Mouse (Mus musculus) embryo, embryonic 10.5 days (tissue): ENCODE data around the gene Lmod3.
A peak's percentile ranks its signal among the peaks of the same experiment; 100 is the strongest.

Experiments
- DNase-seq: peaks from one replicate; pipeline ENCODE4 v3.0.0-alpha.2; 2015; ENCODE audit warnings: low spot score

Gene Lmod3

DNA sequence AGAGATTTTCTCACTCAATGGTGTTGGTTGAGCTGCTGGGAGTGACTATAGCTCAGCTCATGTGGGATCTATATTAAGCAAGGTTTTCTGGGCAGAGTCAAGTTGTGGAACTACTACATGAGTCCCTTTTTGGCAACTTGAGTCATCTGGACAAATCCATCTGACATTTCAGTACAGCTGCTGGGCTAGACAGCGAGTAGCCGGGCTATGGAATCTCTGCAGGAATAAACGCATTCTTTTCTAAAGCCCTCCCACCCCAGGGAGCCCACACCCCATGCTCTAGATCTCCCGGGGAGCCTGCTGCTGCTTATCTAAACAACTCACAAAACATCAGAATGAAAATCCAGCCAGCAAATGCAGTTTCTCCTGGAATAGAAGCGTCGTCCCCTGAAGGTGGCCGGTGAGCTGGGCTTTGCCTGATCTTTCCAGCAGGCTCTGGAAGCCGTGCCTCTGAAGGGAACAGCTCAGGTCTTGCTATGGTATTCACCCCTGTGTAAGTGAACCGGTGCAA is at the start of gene Lmod3:
Gene Lmod3 (minus strand): TSS at position 49 of the 511 bp plus-strand sequence.
- peak; percentile 14 for DNase-seq

DNA sequence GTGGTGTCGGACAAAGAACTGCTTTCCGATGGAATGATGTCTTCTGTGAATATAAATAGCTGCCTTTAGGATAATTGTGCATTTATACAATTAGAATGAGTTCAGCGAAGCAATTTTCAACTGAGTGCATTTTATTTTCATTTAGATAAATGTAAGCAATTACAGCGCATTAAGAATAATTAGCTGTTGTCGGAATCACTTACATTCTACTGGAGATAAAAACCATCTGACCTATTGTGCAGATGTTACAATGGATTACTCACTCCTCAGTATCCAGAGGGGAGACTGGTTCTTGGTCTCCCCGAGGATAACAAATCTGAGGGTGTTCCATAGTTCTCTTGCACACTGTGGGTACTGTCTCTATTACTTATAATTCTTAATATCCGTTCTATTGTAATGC is 49.7 kb upstream of the Lmod3 start:
- no peak for DNase-seq

DNA sequence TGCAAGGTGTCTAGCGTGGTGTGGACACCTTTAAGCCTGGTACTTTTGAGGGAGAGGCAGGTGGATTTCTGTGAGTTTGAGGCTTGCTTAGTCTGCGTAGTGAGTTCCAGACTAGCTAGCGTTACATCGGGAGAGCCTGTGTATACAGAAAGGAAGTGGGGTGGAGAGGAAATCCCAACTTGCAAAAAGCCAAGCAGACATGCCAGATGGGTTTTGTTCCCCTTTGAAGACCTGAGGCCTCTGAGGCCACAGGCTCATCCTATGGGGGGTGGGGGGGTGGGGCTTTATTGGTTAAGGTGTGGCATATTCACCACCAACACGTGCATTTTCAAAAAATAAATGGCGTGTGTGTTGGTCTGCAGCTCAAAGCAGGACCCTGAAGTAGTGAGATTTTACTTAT is 48.1 kb upstream of the Lmod3 start:
- DNase-seq, result no peak

DNA sequence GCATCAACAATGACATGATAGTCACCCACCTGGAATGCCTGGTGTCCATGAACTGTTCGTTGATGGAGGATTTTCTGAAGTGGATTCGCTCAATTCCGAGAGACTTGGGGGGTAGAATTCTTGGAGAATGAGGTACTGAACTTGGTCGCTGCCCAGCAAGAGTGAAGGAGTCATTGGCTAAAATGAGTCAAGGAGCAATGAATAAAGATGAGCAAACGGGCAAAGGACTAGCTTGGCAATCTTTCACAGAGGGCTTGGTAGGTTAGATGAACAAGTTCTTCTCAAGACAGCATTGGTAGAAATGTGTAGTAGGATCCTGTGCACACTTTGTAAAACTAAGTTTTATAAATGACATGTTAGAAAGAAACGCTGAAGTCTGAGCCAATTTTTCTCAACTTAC is 47.6 kb upstream of the Lmod3 start:
- DNase-seq, result no peak

DNA sequence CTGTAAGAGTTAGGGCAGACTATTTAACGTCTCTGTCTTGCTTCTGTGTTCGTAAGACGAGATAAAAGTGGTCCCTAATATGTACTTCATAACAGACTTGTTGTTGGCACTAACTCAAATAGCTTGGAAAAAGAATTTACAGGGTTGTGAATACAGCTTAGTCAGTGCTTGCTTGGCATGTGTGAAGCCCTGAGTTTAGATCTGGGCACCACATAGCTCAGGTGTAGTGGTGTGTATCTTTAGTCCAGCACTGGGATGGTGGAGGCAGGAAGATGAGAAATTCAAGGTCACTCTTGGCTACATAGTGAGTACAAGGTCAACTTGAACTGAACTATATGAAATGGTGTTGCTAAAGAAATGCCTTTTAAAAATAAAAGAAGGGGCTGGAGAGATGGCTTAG is 44.6 kb upstream of the Lmod3 start:
- no peak for DNase-seq

DNA sequence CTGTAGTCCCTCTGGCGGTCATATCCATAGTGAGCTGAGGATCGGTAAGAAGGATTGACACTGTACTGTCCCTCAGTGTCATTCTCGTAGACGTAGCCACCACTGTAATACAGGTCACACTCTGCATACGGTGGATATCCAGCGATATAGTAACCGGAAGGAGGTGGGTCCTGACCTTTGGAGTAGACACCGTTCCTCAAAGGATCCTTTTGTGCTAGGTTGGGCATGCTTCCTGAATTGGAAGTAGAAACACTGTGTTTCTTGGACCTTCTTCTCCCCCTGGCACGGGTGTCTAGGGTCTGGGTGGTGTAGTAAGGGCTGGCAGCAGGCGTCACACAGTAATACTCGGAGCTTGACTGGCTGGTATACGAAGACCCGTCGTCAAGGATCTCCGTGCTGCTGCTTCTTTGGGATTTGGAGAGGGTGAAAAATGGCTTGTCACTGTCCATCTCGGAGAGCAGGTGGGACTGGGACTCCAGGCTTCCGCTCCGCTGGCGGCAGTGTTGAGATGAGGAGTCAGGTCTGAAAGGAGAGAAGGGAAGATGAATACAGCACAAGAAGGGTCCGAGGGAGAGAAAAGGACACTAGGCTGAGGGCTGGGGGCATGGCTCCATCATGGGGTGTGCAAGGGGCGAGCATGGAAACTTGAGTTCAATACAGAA is 43.4 kb upstream of the Lmod3 start:
- DNase-seq, result no peak

DNA sequence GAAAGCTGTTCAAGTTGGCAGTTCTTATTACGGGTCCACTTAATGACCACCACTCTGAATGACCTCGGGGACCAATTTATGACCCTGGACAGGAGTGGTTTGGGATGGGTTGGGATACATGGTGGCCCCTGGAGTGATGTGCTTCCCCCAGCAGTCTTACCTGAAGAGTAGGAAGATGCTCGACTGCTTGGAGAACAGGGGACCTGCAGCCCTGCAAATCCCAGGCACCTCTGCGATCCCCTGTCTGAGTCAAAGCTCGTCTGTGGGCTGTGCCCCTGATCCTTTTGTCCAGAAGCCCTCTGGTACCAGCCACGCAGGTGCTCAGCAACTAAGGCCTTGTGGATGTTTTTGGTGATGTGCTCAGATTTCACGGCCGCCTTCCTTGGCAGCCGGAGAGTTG is 42.9 kb upstream of the Lmod3 start:
- no peak for DNase-seq

DNA sequence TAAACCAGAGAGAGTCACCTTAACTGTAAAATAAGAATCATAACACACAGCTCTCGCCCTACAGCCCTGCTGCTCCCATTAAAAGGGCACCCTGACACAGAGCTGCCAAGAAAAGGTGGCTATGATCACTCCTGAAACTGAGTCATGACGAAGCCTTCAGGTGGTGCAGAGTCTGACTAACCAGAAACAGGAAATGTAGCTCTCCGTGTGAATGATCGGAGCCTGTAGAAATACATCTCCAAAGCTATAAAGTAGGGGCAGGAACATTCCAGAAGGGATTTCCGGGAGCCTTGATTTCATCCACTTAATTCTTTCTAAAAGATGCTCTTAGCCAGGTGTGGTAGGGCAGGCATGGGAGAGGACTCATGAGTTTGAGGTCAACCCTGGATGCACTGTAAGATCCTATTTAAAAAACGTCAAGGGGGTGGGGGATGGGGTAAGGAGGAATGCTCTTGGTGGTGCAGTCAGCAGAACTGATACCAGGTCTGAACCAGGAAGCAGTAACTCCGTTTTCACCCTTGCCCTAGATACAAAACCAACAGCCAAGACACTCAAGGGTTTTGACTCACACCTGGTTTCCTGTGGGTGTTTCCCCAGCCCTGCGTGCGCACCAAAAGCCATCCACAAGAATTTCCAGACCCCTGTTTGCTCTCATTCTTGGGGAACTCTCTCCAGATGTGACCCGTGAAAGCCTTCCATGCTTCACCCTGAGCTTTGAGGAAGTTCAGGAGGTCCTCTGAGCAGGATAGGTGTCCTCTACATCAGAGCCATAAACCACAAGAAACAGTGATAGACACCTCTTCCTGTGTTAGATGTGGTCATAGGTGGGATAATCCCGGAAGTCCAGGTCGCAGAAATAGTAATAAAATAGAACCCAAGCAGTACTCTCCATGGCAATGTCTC is 41.4 kb upstream of the Lmod3 start:
- DNase-seq, result no peak

DNA sequence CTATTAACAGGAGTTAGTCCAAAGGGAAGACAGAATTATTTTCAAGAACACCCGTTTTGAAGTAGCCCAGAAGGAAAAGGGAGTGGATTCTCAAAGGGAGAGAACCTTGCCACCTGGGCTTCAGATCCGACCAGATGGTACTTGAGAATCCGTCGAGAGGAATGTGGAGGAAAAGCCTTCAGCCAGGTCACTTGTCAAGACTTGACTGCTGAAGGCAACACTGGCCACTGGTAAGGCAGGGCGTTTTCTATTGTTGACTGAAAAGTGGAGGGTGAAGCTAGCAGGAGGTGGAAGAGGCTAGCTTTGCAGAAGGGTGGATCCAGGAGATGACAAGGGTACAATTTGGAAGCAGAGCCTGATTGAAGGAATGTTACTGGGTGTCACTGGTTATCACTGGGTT is 40.3 kb upstream of the Lmod3 start:
- no peak for DNase-seq

DNA sequence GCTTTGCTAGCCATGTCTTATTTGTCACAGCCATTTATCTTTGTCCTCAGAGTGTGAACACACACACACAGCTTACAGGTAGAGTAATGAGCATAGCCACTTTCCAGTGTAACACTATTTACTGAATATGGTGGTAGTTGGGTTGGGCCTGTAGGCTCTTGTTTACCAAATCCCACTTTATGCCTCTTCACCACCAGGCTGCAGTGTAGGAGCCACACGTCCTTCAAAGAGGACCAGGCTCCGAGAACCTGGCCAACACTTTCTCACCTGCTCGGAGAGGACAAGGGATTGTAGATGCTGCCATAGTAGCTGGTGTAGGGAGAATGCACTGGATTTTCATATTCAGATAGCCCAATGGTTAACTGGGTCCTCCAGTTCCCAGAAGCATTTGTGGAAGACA is 39.5 kb upstream of the Lmod3 start:
- DNase-seq, result no peak

DNA sequence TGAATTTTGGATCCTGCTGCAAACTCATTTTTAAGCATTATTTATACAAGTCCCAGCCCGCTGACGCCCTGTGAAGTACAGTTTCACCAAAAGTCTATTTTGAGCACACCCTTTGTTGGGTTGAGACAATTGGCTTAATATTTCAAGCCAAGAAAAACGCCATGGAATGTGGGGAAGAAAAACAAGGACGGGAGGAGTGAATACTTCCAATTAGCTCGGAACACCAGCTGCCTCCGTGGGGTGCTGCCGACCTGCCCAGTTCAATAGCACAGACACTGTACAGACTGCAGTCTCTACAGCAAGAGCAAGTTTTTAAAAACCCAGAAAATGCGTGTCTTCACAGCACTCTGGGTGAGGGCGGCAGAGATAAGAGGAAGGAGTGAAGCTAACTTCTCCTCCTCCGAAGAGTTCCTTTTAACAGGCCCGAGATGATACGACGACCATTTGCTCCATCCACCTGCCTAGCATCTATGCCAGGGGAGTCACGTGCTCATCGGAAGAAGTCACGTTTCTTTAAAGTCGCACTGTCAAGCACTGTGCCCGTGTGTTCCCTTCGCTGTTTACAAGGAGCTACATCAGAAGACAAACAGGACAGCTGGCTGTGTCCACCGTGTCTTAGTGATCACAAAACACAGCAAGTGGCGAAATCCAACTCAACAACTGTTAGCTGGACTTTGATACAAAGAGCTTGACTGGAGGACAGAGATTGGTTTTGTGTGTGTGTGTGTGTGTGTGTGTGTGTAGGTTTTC is 38.8 kb upstream of the Lmod3 start:
- no peak for DNase-seq

DNA sequence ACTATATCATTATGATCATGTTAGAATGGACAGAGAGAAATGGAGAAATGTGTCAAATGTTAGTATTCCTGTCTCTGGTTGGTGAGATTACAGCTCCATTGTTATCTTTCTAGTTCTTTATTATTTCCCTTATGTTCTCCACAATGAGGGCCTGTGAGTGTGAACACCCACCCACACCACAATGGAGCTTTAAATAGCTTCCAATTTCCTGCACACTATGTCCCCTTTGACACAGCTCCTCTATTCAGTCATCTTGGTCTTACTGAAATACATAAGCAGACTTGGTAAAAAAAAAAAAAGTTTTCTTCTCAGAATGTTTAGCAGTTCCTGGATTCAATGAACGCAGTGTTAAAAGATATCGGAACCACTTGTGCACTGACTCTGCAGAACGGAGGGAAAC is 38.1 kb upstream of the Lmod3 start:
- DNase-seq, result no peak

DNA sequence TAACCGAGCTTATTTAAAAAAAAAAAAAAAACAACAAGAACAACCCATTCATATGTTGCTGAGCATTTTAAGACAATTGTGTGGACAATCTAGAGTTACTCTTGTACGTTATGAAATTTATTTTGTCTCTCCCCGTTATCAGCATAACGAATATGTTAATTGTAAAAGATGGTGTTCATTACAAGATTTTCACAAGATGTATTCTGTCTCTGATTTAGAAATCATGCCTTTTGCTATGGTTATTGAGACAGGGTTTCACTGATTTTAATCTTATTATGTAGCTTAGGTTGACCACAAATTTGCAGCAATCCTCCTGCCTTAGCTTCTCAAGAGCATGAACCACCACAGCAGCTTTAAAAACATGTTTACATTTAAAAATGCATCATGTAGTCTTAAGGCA is 37.3 kb upstream of the Lmod3 start:
- DNase-seq, result no peak

DNA sequence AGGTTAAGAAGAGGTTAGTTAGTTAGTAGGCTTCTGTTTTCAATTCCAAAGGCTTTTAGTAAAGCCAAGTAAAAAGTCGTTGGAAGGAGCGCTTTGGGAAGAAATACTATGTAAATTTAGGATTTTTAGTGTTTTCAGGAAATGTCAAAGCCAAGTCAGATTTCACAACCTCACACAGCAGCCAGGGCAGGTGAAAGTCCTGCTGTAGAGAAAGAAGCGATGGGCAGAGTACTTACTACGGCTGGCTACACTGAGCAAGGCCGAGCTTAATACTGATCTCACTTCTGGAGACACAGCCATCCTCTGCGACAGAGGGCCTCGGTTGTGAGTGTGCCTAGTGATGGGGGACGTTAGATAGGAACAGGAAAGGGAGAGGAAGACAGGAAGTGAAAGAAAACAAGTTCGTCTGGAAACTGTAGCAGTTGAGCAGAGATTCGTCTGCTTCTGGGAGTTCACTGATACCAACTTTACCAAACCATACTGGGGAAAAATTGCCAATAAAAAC is 36.8 kb upstream of the Lmod3 start:
- DNase-seq, result no peak

DNA sequence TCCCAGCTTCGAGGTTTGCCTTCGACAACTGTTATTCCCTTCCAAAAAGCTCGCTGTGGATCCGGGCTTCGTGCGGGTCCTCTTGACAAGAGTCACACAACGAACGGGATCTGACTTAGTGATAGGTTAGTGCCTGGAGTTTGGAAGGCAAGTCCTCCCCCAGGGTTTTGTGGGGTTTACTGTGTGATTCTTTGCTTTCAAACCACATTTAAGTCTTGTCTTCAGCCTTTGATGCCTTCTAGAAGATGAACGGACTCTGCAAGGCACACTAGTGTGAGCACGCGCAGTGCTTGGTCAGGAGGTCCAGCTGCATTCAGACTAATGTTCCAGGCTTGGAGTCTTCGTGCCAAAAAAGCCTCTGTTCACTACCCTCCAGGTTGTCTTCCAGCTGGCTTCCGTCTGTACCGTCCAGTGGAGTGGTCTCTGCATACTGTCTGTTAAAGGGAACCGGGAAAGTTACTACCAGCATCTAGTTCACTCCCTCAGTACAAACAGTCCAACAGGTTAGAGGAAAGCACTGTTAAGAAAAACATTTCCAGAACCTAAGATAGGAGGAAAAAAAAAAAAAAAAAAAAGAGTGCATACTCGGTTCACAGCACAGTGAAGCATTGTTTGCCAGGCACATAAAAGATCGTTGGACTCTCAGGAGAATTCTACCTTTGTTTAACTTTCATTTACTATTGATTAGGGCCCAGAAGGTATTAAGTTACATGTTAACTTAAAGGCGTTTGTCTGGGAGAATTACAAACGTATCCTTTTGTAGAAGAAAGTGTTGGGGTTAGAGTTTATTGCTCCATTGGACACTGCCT is 35.7 kb upstream of the Lmod3 start:
- no peak for DNase-seq

DNA sequence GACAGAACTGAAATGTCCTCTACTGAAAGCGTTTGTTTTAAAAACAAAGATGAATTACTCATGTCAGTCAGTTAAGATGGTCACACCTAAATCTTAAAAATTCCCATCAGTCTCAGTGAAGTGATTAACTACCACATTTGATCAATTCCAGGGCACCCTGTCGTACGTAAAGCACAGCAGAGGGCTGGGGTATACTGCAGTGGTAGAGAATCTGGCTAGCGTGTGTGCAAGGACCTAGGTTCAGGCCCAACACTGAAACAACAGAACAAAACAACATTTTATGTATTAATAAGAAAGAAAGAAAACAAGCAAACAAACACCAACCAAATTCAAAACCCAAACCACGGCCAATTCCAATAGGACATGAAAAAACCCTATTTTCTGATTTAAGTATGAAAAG is 33.8 kb upstream of the Lmod3 start:
- DNase-seq, result no peak

DNA sequence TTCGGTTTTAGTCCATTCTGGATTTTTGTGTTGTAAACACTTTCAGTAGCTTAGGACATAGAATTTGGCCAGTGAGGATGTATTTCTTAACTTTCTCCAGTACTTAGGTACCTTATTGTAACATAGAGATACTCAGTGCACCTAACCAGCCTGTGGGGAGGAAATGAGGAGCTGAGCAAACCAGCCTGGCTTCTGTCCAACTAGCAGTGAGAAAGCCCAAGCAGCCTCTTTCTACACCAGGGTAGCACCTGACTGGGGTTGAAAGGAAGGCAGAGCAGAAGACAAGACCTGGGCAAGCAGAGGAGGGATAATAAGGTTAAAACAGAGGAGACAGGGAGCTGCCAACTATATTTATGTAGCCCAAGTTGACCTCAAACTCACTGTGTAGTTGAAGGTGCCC is 31.1 kb upstream of the Lmod3 start:
- DNase-seq, result no peak

DNA sequence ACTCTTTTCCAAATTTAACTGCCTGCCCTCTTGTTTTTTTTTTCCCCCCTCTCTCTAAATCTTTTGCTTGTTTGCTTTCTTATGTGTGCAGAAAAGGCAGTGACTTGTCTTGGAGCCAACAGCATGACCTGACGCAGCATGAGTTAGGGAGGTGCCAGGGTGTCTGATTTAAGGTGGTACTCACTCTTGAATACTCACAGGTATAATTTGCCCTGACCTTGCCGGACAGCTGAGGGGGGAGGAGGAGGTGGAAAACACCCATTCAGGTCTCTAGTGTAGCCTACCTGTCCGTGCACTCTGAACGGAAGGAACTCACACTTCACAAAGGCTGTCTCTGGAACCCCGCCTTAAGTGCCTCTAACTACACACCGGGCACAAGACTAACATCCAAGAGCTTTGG is 26.3 kb upstream of the Lmod3 start:
- DNase-seq, result no peak

DNA sequence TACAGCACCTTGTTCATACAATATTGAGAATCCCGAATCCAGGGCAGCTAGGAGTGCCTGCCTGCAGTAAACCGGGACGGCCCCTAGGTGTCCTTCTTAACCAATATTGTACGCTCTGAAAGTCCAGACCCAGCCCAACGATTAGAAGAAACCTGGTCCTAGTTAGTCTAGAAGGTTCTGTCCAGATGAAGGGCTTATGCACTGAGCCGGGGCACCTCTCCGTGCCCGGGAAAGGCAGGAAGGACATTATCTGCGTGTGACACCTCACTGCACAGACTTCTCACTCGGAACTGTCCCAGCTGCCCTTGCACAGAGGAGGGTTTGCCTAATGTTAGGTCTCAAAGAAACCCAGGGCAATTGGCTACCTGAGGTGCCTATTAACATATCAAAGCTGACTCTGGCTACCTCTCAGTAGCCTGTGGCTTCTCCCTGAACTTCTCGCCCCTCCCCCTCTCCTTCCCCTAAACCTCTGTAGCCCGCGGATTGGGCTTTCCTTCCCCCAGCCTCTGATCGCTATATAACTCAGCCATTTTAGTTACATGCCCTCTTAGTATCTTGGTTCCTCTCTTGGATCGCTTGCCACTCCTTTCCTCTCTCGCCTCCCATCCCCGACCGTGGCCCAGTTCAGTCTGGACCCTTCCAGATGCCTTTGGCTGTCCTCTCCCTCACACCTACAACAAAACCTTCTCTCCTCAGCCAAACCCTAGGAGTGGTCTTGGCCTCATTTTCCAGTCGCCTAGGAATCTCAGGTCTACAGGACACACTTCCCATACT is 25.6 kb upstream of the Lmod3 start:
- DNase-seq, result peak; percentile 91

DNA sequence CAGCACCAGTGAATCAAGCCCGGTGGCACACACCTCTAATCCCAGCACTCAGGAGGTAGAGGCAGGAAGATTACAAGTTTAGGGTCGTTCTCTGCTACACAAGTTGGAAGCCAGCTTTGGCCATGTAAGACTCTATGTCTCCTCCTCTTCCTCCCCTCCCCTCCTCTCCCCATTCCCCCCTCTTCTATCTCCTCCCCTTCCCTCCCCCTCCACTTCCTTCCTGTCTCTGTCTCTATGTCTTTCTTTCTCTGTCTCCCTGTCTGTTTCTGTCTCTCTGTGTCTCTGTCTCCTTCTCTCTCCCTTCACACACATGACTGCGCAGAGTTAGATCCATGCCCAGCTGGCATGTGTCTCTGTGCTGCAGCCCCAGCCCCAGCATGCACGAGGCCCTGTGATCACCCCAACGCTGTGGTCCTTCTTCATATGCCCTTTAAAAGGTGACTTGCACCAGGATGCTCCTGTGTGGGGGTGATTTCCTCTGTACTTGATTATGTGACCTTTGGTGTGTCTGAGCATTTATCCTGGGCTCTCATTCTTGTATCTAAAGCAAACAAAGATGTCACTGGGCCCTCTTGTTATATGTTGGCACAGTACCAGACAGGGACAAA is 24.4 kb upstream of the Lmod3 start:
- no peak for DNase-seq
